Mouse (Mus musculus) T-helper 1 cell (primary cell): Measurements from ENCODE around the gene Tnni3.

Experiments used
- in situ Hi-C: fragments of 300-600 bp; cut with MboI, MseI; formaldehyde crosslinking; loops from one replicate; pipeline ENCODE4 v1.15.1; 2025; ENCODE audit warnings: high pct_unique_total_duplicates

The Tnni3 gene

DNA sequence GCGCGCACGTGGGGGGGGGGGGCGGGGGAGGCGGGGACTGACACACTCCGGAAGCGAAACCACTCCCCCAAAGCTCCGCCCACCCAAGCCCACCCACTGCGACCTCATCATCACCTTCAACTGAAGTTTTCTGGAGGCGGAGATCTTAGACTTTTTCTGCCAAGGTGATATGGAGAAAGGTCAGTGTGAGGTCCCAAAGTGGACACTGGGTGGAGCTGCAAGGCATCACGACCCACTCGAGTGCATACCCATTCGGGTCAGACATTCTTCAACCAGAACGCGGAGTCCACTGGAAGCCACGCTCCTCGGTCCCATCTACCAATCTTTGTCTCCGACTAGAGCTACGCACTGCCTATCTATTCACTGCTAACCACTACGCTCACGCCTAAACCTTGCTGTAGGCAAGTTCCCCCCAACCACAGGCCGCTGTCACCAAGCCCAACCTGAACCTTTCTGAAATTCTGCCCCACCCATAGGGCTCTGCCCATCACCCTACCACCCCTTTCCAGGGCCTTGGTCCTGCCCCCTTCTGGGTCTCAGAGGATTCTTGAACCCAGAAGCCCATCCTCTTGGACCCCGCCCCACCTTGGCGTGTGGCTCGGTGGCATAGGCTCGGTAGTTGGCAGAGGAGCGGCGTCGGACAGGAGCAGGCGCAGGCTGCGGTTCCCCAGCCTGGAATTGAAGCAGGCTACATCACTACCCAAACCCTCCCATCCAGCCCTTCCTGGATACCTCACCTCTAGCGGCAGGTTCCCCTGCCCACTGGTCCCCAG lies 2.6 kb downstream of the Tnni3 start:
- in situ Hi-C loops, result loop anchor here (5.0 kb wide), 2 partner anchors 89 to 374 kb away; no protein-coding TSS in a partner anchor

- in situ Hi-C loops, result no loop called here
Measured at GRCm38 (mm10) chr7:4518487-4518886, 5.5 kb downstream of the Tnni3 start.

DNA sequence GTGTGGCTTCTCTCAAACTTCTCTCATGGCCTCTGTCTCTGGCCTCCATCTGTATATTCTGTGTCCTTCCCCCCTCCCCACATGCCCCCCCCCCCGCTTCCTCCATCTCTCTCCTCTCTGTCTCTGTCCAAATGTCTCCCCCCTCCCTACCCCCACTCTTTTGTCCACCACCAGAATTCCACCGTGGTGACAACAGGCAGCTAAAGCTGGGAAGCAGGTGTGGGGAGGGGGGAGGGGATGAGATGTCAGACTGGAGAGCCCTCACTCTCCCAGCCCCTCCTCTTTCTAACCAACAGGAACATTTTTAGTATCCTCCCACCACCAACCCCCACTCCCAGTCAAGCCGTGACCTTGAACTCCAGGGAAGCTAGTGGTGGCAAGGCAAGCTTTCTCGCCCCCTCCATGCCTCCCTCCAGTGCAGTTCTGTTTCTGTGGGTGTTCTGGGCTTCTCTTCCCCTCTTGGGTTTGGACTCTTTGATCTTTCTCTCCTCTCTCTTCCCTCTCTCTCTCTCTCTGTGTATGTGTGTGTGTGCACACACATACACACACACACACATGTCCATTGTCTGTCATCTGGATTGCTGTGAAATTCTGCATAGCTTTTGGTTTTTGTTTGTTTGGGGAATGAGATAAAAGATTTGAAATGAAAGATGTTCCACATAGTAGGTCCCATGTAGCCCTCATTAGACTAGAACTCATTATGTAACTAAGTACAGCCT lies 7.5 kb downstream of the Tnni3 start, which contains the start of gene Tnnt1:
Tnnt1 (minus strand) TSS at position 51 of the 719 bp plus-strand sequence.
- in situ Hi-C loops, result no loop called here

DNA sequence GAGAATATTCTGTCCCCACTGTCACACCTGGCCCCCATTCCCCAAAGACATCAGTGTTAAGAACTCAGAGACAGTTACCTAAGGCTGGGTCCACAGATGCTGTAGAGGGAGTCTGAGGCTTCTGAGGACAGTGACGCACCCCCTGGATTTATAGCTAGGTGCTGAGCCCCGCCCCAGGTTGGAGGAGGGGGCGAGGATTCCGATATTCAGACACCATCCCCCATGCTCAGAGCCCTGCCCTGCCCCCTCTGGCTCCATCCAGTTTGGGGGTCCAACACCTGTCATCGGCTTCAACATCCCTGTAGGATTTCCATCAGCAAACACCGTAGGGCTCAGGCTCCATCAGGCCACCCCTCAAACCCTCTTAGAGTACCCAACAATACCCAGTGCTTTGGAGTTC lies 8.2 kb downstream of the Tnni3 start:
- in situ Hi-C loops, result no loop called here

- in situ Hi-C loops, result no loop called here
Measured at GRCm38 (mm10) chr7:4513829-4514712, 10.0 kb downstream of the Tnni3 start.

DNA sequence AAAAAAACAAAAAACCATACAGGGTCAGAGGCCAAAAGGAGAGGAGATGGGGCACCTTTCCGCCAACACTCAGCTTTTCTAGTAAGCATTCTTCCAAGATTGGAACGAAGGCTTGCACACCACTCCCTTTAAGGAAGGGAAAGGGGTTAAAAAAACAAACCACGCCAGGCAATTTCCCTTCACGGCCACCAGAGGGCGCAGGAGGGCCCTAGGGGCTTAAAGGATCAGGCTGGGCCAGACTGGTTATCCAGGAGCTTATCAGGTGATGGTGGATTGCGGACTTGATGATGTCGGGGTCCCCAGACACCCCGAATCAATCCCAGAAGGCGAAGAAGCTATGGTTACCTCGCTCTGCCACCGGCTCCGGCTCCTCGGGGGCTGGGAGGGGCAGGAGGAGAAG lies 10.8 kb downstream of the Tnni3 start:
- in situ Hi-C loops, result no loop called here

DNA sequence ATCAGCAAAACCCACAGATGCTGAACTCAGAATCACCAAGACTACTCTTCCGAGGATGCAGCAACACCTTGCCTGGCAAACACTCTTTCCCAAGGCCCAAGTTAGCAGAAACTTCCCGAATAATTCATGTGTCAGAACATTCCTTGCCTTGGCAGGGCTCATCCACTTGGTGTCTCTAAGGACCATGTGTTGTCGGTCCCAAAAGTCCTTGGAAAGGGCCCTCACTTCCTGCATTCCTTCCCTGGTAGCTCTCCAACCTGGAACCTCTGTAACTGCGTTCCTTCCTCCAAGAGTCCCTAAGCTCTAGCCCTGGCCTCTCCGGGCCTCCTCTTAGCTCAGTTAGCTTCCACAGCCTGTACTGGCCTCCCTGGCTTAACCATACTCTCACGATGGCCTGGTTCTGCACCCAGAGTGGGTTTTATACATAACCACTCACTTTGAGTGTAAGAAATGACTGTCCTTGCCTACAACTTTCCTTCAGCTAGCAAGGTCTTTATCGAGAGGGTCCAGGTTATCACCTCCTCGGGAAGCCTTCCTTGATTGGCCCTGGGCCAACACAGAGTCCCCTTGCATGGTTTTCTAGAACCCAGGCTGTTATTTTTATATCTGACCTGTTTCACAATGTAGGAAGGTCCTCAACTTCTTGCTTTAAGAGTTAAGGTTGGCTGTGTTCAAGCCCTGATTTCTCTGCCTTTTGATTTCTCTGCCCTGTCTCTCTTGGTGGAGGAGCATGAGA lies 12.4 kb downstream of the Tnni3 start:
- in situ Hi-C loops, result no loop called here

DNA sequence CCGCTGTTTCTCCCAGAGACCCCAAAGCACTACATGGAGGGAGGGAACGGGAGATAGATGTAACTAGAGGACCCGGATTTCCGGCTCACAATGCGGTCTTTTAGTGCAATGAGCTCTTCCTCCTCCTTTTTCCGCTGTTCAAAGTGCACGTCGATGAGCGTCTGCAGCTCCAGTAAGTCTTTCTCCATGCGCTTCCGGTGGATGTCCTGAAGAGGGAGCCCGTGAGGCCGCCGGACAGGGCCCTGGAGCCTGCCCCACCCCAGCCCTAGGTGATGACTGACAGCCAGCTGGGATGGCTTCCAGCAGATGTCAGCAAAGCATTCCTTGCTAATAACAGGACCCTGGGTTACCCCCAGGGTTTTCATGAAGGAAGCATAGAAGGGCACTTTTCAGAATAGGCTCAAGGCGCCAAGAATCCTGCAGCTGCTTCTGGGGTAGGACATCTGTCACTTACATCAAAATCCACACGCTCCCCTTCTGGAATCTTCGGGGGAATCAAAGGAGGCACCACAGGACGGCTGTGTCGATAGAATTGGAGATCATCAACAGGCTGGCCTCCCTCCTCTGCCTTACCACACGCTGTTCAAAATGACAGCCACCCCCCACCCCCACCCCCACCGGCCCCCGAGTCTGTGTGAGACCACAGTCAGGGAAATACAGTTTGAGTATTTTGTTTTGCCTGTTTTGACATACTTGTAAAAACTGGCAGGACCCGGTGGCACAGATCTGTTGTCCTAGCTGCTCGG lies 14.0 kb downstream of the Tnni3 start:
- in situ Hi-C loops, result no loop called here

- in situ Hi-C loops, result no loop called here
Measured at GRCm38 (mm10) chr7:4508739-4509116, 15.3 kb downstream of the Tnni3 start.

DNA sequence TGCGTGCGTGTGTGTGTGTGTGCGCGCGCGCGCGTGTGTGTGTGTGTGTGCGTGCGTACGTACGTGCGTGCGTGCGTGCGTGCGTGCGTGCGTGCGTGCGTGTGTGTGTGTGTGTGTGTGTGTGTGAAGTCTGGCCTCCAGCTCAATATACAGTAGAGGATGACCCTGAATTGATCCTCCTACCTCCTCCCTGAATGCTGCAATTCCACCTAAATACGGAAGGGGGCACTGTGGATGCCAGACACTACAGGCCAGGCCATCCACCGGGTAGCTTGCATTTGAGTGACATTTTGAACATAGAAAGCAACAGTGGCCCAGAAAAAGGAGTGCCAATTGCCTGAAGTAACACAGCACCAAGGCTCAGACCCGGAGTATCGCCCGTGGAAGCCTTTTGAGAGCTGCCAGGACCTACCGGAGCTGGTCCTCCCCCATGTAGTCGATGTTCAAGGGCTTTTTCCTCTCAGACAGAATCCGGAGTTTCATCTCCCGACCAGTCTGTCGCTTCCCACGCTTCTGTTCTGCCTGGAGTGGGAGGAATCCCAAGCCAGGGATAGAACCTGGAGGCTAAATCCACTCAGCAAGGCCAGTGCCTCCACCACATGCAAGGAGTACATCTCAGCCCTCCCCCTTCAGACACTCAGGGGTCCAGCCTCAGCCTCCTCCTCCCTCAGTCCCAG lies 15.8 kb downstream of the Tnni3 start:
- in situ Hi-C loops, result no loop called here

DNA sequence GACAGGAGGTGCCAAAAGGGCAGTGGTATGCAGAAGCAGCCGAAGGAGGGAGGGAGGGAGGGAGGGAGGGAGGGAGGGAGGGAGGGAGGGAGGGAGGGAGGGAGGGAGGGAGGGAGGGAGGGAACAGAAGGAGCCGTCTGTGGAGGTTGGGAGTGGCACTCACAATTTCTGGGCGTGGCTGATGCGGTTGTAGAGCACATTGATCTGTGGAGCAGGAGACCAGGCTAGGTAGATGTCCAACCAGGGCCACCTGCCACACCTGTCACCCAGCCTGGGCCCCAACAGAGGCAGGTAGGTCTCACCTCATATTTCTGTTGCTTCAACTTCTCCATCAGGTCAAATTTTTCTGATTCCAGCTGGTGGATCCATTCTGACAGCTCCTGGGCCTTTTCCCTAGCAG lies 16.8 kb downstream of the Tnni3 start:
- in situ Hi-C loops, result no loop called here

DNA sequence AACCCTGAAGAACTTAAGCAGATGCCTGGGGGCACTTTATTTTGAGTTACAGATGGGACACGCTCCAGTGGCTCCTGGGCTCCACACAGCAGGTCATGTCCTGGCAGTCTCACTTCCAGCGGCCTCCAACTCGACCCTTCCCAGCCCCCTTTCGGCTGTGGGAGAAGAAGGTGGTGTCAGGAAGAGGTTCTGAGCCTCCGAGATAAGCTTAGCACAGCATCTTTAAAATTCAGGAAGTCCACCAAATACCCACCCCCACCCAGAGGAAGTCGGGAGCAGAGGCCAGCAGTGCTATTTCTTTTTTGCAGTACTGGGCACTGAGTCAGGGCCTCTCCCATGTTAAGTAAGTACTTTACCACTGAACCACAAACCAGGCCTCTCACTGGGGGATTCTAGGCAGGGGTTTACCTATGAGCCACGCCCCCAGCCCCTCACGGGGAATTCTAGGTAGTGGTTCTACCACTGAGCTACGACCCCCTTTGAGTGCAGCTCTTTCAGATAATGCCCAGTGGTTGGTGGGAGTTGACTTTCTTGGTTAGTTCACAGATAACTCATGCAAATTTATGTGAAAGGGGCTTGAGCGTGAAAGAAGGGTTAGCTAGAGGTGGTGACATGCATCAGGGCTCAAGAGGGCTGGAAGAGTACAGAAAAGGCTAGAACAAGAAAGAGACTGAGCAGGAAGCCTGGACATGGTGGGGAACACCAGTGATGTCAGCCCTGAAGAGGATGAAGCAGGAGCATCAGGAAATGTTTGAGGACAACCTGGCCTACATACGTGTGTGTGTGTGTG lies 19.2 kb downstream of the Tnni3 start:
- in situ Hi-C loops, result no loop called here

GRCm38 (mm10) chr7:4503858-4504257 lies 20.2 kb downstream of the Tnni3 start:
- in situ Hi-C loops, result no loop called here

DNA sequence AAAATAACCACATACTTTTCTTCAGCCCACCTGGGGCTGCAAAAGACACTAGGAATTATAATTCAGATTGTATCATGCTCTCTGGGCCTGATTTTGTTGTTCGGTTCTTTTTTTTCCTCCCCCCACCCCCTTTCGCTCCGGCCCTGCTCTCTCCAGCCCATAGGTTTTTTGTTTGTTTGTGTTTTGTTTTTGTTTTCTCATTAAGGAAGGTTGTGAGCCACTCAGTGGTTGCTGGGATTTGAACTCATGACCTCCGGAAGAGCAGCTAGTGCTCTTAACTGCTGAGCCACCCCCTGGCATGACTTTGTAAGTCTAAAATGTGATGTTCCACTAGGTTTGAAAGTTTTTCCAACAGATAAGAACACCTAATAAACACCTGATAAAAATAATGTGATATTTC lies 20.9 kb downstream of the Tnni3 start:
- in situ Hi-C loops, result no loop called here

DNA sequence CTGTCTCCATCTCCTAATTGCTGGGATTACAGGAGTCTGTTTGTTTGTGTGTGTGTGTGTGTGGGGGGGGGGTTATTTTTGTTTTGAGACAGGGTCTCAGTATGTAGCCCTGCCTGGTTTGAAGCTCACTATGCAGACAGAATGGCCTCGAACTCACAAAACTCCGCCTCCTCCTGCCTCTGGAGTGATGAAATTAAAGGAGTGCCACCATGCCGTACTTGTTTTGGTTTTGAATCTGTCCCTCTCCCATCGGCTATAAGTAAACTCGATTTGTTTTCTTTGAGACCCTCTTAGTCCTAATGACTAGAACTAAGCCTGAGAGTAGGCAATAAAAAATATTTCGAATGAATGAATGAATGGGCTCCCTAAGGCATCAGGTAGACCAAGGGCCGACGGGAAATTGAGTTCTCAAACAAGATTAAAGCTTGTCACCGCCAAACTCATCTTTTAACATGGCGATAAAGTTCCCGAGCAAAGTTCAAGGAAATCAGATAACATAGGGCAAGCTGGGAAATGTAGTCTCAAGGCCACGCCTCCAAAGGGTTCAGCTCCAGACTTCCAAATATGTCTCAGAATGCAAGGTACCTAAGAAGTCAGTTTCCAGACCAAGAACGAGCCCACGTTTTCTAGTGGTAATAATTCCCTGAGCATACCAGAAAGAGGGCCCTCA lies 21.5 kb downstream of the Tnni3 start:
- in situ Hi-C loops, result no loop called here

GRCm38 (mm10) chr7:4501558-4502397 lies 22.3 kb downstream of the Tnni3 start, which contains the start of gene Ppp1r12c:
Gene Ppp1r12c (minus strand): TSS chr7:4501680.
- in situ Hi-C loops, result no loop called here

GRCm38 (mm10) chr7:4500892-4501471 lies 23.0 kb downstream of the Tnni3 start:
- in situ Hi-C loops, result no loop called here
